Mouse (Mus musculus) MEL (cell line): Measurements from ENCODE around the gene Lmo1. TPM values are rescaled to one million over a fixed set of nuclear protein-coding genes. Genes with fewer than 3 reads are reported as not detected.

Experiments
- DNase-seq: peaks from one replicate; pipeline ENCODE4 v3.0.0; 2011; ENCODE audit warnings: low read depth, low spot score
- H3K27ac ChIP-seq: 2 replicates; pipeline ENCODE4 v1.5.1; 2012; ENCODE audit warnings: low read depth, mild to moderate bottlenecking, control low read depth, low read length, moderate library complexity; ENCODE audit not compliant: control insufficient read depth
- H3K27me3 ChIP-seq, 2 experiments: fragments of 150-350 bp in 1 of 2; sonication (generic) in 1 of 2; 2 replicates each; pipeline ENCODE4 v1.6.1; 2012; ENCODE audit warnings: low read length in 2 of 2, mild to moderate bottlenecking in 2 of 2, improper control_type of control experiment in 1 of 2, moderate library complexity in 1 of 2; ENCODE audit not compliant: insufficient read depth in 2 of 2, control insufficient read depth in 1 of 2
- H3K36me3 ChIP-seq, 2 experiments: 2 replicates each; pipeline ENCODE4 v1.6.1; 2012 to 2014; ENCODE audit warnings: low read length in 2 of 2, improper control_type of control experiment in 1 of 2, inconsistent platforms in 1 of 2, mild to moderate bottlenecking in 1 of 2; ENCODE audit not compliant: insufficient read depth in 2 of 2, control insufficient read depth in 1 of 2
- H3K4me1 ChIP-seq, 2 experiments: fragments of 150-350 bp in 1 of 2; sonication (generic) in 1 of 2; 2 replicates each; pipeline ENCODE4 v1.6.1; 2012; ENCODE audit warnings: low read length in 2 of 2, improper control_type of control experiment in 1 of 2, mild to moderate bottlenecking in 1 of 2; ENCODE audit not compliant: insufficient read depth in 2 of 2, control insufficient read depth in 1 of 2
- H3K4me3 ChIP-seq, 2 experiments: fragments of 150-350 bp in 1 of 2; sonication (generic) in 1 of 2; 2 replicates each; pipeline ENCODE4 v1.5.1; 2012; ENCODE audit warnings: low read depth in 2 of 2, low read length in 2 of 2, mild to moderate bottlenecking in 2 of 2, moderate library complexity in 2 of 2, control low read depth in 1 of 2, improper control_type of control experiment in 1 of 2; ENCODE audit not compliant: control insufficient read depth in 1 of 2, insufficient read depth in 1 of 2
- H3K79me2 ChIP-seq: 2 replicates; pipeline ENCODE4 v1.6.1; 2012; ENCODE audit warnings: mild to moderate bottlenecking, low read length, moderate library complexity; ENCODE audit not compliant: control insufficient read depth, poor library complexity, insufficient read depth
- H3K9ac ChIP-seq: 2 replicates; pipeline ENCODE4 v1.6.1; 2012; ENCODE audit warnings: low read depth, mild to moderate bottlenecking, control low read depth, low read length, moderate library complexity; ENCODE audit not compliant: control insufficient read depth, poor library complexity, severe bottlenecking
- H3K9me3 ChIP-seq: fragments of 150-350 bp; sonication (generic); replicated peaks from 2 replicates; pipeline ENCODE4 v1.6.1; 2012; ENCODE audit warnings: mild to moderate bottlenecking, low read length, improper control_type of control experiment, moderate library complexity; ENCODE audit not compliant: insufficient read depth
- CHD2 ChIP-seq: IDR thresholded peaks from 2 replicates; pipeline ENCODE4 v1.6.1; 2011; ENCODE audit warnings: low read length, improper control_type of control experiment
- E2F4 ChIP-seq: IDR thresholded peaks from 2 replicates; pipeline ENCODE4 v1.6.1; 2011; ENCODE audit warnings: low read depth, low read length, improper control_type of control experiment, borderline replicate concordance
- EP300 ChIP-seq, 2 experiments: IDR thresholded peaks; 2 replicates each; pipeline ENCODE4 v1.6.1; 2011; ENCODE audit warnings: improper control_type of control experiment in 2 of 2, low read length in 2 of 2, low read depth in 1 of 2, mild to moderate bottlenecking in 1 of 2
- ETS1 ChIP-seq: IDR thresholded peaks from 2 replicates; pipeline ENCODE4 v1.6.1; 2012; ENCODE audit warnings: low read depth, mild to moderate bottlenecking, inconsistent platforms, low read length, improper control_type of control experiment, moderate library complexity
- GABPA ChIP-seq: IDR thresholded peaks from 2 replicates; pipeline ENCODE4 v1.6.1; 2012; ENCODE audit warnings: low read depth, mild to moderate bottlenecking, inconsistent platforms, low read length, improper control_type of control experiment, moderate library complexity
- GATA1 ChIP-seq: IDR thresholded peaks from 2 replicates; pipeline ENCODE4 v1.6.1; 2011; ENCODE audit warnings: low read depth, low read length, improper control_type of control experiment
- MAX ChIP-seq: IDR thresholded peaks from 2 replicates; pipeline ENCODE4 v1.6.1; 2011; ENCODE audit warnings: low read length, improper control_type of control experiment
- MAZ ChIP-seq: IDR thresholded peaks from 2 replicates; pipeline ENCODE4 v1.6.1; 2012; ENCODE audit warnings: low read depth, mild to moderate bottlenecking, inconsistent platforms, low read length, improper control_type of control experiment
- MXI1 ChIP-seq: IDR thresholded peaks from 2 replicates; pipeline ENCODE4 v1.6.1; 2011; ENCODE audit warnings: mild to moderate bottlenecking, low read depth, low read length, improper control_type of control experiment
- NELFE ChIP-seq: IDR thresholded peaks from 2 replicates; pipeline ENCODE4 v1.6.1; 2011; ENCODE audit warnings: low read depth, low read length, improper control_type of control experiment
- NRF1 ChIP-seq: IDR thresholded peaks from 2 replicates; pipeline ENCODE4 v1.6.1; 2014; ENCODE audit warnings: low read depth, mild to moderate bottlenecking, inconsistent platforms, low read length, improper control_type of control experiment, moderate library complexity; ENCODE audit not compliant: poor library complexity, insufficient read depth, severe bottlenecking
- POLR2AphosphoS2 ChIP-seq: IDR thresholded peaks from 2 replicates; pipeline ENCODE4 v1.6.1; 2011; ENCODE audit warnings: low read length, improper control_type of control experiment
- POLR2AphosphoS5 ChIP-seq: IDR thresholded peaks from 2 replicates; pipeline ENCODE4 v1.6.1; 2012; ENCODE audit warnings: low read depth, borderline replicate concordance, mild to moderate bottlenecking, inconsistent platforms, low read length, moderate library complexity, mixed read lengths
- RCOR1 ChIP-seq: IDR thresholded peaks from 2 replicates; pipeline ENCODE4 v1.6.1; 2012; ENCODE audit warnings: low read depth, mild to moderate bottlenecking, inconsistent platforms, low read length, improper control_type of control experiment
- TCF12 ChIP-seq: IDR thresholded peaks from 2 replicates; pipeline ENCODE4 v1.6.1; 2014; ENCODE audit warnings: low read depth, mild to moderate bottlenecking, inconsistent platforms, low read length, improper control_type of control experiment, moderate library complexity
- USF1 ChIP-seq: IDR thresholded peaks from 2 replicates; pipeline ENCODE4 v1.6.1; 2014; ENCODE audit warnings: low read depth, mild to moderate bottlenecking, inconsistent platforms, low read length, improper control_type of control experiment, moderate library complexity
- ZKSCAN1 ChIP-seq: IDR thresholded peaks from 2 replicates; pipeline ENCODE4 v1.6.1; 2012; ENCODE audit warnings: low read depth, mild to moderate bottlenecking, inconsistent platforms, low read length, improper control_type of control experiment, moderate library complexity
- ZNF384 ChIP-seq: IDR thresholded peaks from 2 replicates; pipeline ENCODE4 v1.6.1; 2012; ENCODE audit warnings: low read depth, mild to moderate bottlenecking, inconsistent platforms, low read length, improper control_type of control experiment
- polyA plus RNA-seq, 2 experiments: library from polyadenylated mRNA; stranded (reverse) in 1 of 2; unstranded in 1 of 2; fragments of >175 nt in 1 of 2; fragments of >200 nt in 1 of 2; gene quantifications; 2 replicates each; pipeline versions ENCODE4 v1.2.1 to v1.2.4; 2012; ENCODE audit warnings: low replicate concordance in 2 of 2, low read depth in 1 of 2; ENCODE audit not compliant: insufficient read length in 2 of 2, insufficient read depth in 1 of 2, missing spikeins in 1 of 2
- total RNA-seq: library from RNA; depleted of rRNA; stranded (reverse); fragments of 300-350 nt; gene quantifications from 2 replicates; pipeline ENCODE4 v1.2.3, GENCODE M21; 2012

Gene Lmo1
- total and polyA plus RNA-seq, 3 experiments = not detected

DNA sequence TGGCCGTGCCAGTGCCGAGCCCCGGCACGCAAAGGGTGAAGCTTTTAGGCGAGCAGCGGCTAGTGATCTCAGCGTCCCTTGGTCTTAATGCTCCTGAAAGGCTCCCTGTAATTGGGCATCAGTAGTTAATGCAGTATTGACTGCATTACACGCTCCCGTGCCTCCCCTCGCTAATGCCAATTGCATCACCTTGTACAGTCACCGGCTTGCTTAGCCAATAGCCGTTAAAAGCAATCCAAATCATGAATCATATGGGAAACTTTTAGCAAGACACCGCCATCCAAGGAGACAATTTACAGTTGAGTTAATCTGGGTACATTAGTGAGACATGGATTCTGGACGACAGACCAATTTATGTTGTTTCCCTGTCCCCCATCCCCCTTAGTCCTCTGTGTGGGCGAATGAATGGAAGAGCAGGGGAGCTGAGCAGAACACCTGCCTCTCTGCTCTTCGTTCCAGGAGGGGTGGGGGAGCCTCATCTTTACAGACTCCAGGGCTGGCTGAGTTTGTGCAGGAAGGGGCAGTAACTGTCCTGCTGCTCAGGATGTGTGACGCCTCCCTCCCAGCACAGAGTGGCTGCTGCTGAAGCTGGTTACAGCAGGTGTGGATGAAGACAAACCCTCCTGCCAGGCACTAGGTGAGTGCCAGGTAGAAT, 8.9 kb downstream of the Lmo1 start:
- no peak for DNase-seq
- Histone ChIP-seq H3K27me3 (no peaks in the 10 kb centered on the region), H3K27ac (no peak overlapping the region)
- TF ChIP-seq MXI1 = no peak
- no peak for TF ChIP-seq ZNF384
- no peak for TF ChIP-seq POLR2AphosphoS5
- TF ChIP-seq E2F4 = no peak
- no peak for TF ChIP-seq EP300 (IDR thresholded peaks at IDR 0.05; ENCODE audit: low read depth in 1 of 2, low read length in 2 of 2)
- no peak for TF ChIP-seq TCF12
- TF ChIP-seq, all 39 proteins: peak for 0
- Histone ChIP-seq H3K36me3 (no peaks in the 10 kb centered on the region), H3K4me3 (no peak overlapping the region), H3K9ac (no peak overlapping the region), H3K4me1 (no peaks in the 10 kb centered on the region), H3K79me2 (no peaks in the 10 kb centered on the region), H3K9me3 (no peaks in the 10 kb centered on the region)

DNA sequence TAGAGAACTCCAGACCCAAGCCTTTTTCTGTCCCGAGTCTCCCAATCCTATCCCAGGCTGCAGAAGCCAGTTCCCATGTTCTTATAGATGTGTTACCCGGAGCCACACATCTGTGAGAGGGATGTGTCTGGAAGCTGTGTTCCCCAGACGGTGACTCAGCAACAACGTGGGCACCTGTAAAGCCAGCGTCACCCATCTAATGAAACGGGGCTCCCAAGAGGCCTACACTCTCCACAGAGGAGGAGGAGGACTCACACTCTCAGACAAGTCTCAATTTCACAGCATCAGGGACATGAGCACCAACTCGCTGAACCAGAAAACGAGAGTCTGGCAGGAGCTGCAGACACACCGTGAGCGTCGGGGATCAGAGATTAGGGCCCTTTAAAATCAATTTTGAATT, 20.7 kb downstream of the Lmo1 start:
- no peak overlapping the region for H3K27ac ChIP-seq
- H3K79me2 ChIP-seq = no peaks in the 10 kb centered on the region
- no peak overlapping the region for H3K4me3 ChIP-seq
- no peak for DNase-seq
- H3K9me3 ChIP-seq = no peaks in the 10 kb centered on the region
- TF ChIP-seq GATA1 (no peak), NRF1 (no peak), ETS1 (no peak), MAZ (no peak), CHD2 (no peak), POLR2AphosphoS2 (no peak), USF1 (no peak), RCOR1 (no peak), ZKSCAN1 (no peak), POLR2AphosphoS5 (no peak), MAX (no peak), NELFE (no peak), E2F4 (no peak), GABPA (no peak)
- H3K4me1 ChIP-seq = no peaks in the 10 kb centered on the region
- H3K9ac ChIP-seq = no peak overlapping the region
- no peaks in the 10 kb centered on the region for H3K36me3 ChIP-seq
- H3K27me3 ChIP-seq = no peaks in the 10 kb centered on the region; a peak in 1 of 4 replicates
